Comparison of ENCODE assay signal across 8 mouse cellular contexts in the genomic region with DNA sequence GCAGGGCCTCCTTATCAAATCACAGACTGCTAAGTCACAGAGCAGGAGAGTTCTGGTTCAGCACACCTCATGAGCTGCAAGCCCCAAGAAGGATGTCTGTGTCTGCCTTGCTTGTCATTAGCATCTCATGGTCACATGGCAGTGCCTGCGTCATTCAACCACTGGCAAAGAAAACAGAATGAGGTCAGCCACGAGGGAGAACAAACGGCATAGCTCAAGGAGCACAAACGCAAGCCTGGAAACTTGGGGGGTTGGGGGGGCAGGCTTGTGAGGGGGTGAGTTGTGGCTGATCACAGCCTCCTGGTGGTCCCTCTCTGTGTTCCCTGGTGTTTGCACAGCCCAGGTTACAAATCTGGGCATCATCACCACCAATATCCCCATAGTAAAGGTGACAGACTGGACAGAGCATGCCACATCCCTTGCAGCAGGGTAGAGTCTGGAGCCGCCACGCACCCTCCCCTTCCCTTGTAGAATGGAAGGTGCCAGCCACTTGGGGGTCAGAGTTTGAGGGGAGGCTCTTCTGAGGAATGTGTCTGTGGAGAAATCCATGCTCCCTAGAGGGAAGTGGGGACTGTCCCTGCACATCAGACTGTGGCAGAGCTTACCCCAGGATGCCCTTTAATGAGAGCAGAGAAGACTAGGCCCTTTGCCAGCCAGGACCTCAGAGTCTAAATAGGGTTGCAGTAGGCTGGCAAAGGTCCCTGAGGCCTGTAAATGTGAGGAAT.
DNase-seq lines count a peak whose midpoint lies in the region; ATAC-seq lines count a peak whose summit lies in the region.

No protein-coding gene starts in this region.

- H3K36me3 ChIP-seq in embryonic facial prominence, embryonic 10.5 days (replicated peaks): no peaks in the 10 kb centered on the region
- no peaks in the 10 kb centered on the region for H3K36me3 ChIP-seq in heart, embryonic 11.5 days (ENCODE audit: control insufficient read depth, insufficient read depth, low read length)
- H3K36me3 ChIP-seq in kidney, embryonic 14.5 days (ENCODE audit: control insufficient read depth, insufficient read depth, low read length): no peaks in the 10 kb centered on the region
- H3K36me3 ChIP-seq in lung, embryonic 15.5 days: no peaks in the 10 kb centered on the region

- H3K9me3 ChIP-seq in embryonic facial prominence, embryonic 10.5 days: no peaks in the 10 kb centered on the region
- no peaks in the 10 kb centered on the region for H3K9me3 ChIP-seq in heart, embryonic 11.5 days (replicated peaks; ENCODE audit: control insufficient read depth, low read length)
- H3K9me3 ChIP-seq in kidney, embryonic 14.5 days (ENCODE audit: control insufficient read depth, low read length): no peaks in the 10 kb centered on the region
- no peaks in the 10 kb centered on the region for H3K9me3 ChIP-seq in lung, embryonic 15.5 days

- DNase-seq in ovary, adult 18-20 months (ENCODE audit: low spot score): peak; percentile 50
- DNase-seq in ovary, postnatal 14 days (ENCODE audit: low spot score): no peak
- peak; percentile 26 for DNase-seq in embryonic facial prominence, embryonic 10.5 days (ENCODE audit: low spot score)
- peak; percentile 25 for DNase-seq in right cerebral cortex, postnatal 4 days
- no peak for DNase-seq in spleen, postnatal 10 days (ENCODE audit: low spot score in 2 of 2)

- no peak overlapping the region for H3K4me3 ChIP-seq in embryonic facial prominence, embryonic 10.5 days
- H3K4me3 ChIP-seq in heart, embryonic 11.5 days (ENCODE audit: low read depth, low read length): no peak overlapping the region
- H3K4me3 ChIP-seq in kidney, embryonic 14.5 days (ENCODE audit: low read length): no peak overlapping the region
- no peak overlapping the region for H3K4me3 ChIP-seq in lung, embryonic 15.5 days

- no peak for ATAC-seq in heart, embryonic 11.5 days (replicated peaks; ENCODE audit: insufficient number of reproducible peaks, low FRiP score, low TSS enrichment)
- ATAC-seq in kidney, embryonic 14.5 days (ENCODE audit: low FRiP score, low TSS enrichment): peak; percentile 51; the same call in 1 of the 2 replicates
- ATAC-seq in lung, embryonic 15.5 days (ENCODE audit: borderline replicate concordance, extremely low read depth, low FRiP score, low TSS enrichment): peak; percentile 74

- H3K27me3 ChIP-seq in embryonic facial prominence, embryonic 10.5 days (replicated peaks; ENCODE audit: low read depth, poor library complexity, severe bottlenecking): no peaks in the 10 kb centered on the region
- no peaks in the 10 kb centered on the region for H3K27me3 ChIP-seq in heart, embryonic 11.5 days (ENCODE audit: control insufficient read depth, insufficient read depth, low read length)
- H3K27me3 ChIP-seq in kidney, embryonic 14.5 days (ENCODE audit: control insufficient read depth, insufficient read depth, low read length): no peaks in the 10 kb centered on the region
- no peaks in the 10 kb centered on the region for H3K27me3 ChIP-seq in lung, embryonic 15.5 days

- peaks cover 40% of the 10 kb centered on the region for H3K4me1 ChIP-seq in embryonic facial prominence, embryonic 10.5 days
- H3K4me1 ChIP-seq in heart, embryonic 11.5 days (ENCODE audit: control insufficient read depth, insufficient read depth, low read length): peaks cover 39% of the 10 kb centered on the region
- peaks cover 11% of the 10 kb centered on the region; the same call in 1 of the 2 replicates for H3K4me1 ChIP-seq in kidney, embryonic 14.5 days (ENCODE audit: control insufficient read depth, insufficient read depth, low read length)
- peaks cover 42% of the 10 kb centered on the region for H3K4me1 ChIP-seq in lung, embryonic 15.5 days

- peak overlapping the region; percentile 22; the same call in 1 of the 2 replicates for H3K4me2 ChIP-seq in heart, embryonic 11.5 days
- no peak overlapping the region for H3K4me2 ChIP-seq in kidney, embryonic 14.5 days (replicated peaks; ENCODE audit: low read depth, low read length)
- H3K4me2 ChIP-seq in lung, embryonic 15.5 days: no peak overlapping the region; the same call in 1 of the 2 replicates

- peak overlapping the region; percentile 65 for H3K27ac ChIP-seq in embryonic facial prominence, embryonic 10.5 days (replicated peaks)
- H3K27ac ChIP-seq in heart, embryonic 11.5 days (ENCODE audit: low read depth, low read length): peak overlapping the region; percentile 67
- H3K27ac ChIP-seq in kidney, embryonic 14.5 days (ENCODE audit: low read depth, low read length): peak overlapping the region; percentile 17; the same call in 1 of the 2 replicates
- H3K27ac ChIP-seq in lung, embryonic 15.5 days: peak overlapping the region; percentile 86

- 57% methylated on average over 6 of the region's 6 CpGs for WGBS in embryonic facial prominence, embryonic 10.5 days
- 20% methylated on average over 6 of the region's 6 CpGs for WGBS in heart, embryonic 11.5 days (ENCODE audit: insufficient replicate concordance)
- WGBS in kidney, embryonic 14.5 days: 31% methylated on average over 6 of the region's 6 CpGs
- WGBS in lung, embryonic 15.5 days: 25% methylated on average over 6 of the region's 6 CpGs

- no peak overlapping the region; the same call in 1 of the 2 replicates for H3K9ac ChIP-seq in heart, embryonic 11.5 days (ENCODE audit: low read depth, low read length)
- no peak overlapping the region for H3K9ac ChIP-seq in kidney, embryonic 14.5 days (ENCODE audit: low read depth, low read length)
- no peak overlapping the region for H3K9ac ChIP-seq in lung, embryonic 15.5 days

Comparison
In these comparisons a context has a peak if more than half of its experiments do, and no peak if none do; other contexts are left out.
1. DNase-seq: peak in ovary, adult 18-20 months (single experiment), embryonic facial prominence, embryonic 10.5 days (single experiment) and right cerebral cortex, postnatal 4 days (single experiment); none in ovary, postnatal 14 days (single experiment) and spleen, postnatal 10 days (0 of 2).
2. H3K27ac ChIP-seq: peak in every context shown above with its lines; median percentile 86 in lung, embryonic 15.5 days; 67 in heart, embryonic 11.5 days; 65 in embryonic facial prominence, embryonic 10.5 days; 17 in kidney, embryonic 14.5 days.